Mouse (Mus musculus): ENCODE results near the gene Cmtm6.

Cmtm6 gene

DNA sequence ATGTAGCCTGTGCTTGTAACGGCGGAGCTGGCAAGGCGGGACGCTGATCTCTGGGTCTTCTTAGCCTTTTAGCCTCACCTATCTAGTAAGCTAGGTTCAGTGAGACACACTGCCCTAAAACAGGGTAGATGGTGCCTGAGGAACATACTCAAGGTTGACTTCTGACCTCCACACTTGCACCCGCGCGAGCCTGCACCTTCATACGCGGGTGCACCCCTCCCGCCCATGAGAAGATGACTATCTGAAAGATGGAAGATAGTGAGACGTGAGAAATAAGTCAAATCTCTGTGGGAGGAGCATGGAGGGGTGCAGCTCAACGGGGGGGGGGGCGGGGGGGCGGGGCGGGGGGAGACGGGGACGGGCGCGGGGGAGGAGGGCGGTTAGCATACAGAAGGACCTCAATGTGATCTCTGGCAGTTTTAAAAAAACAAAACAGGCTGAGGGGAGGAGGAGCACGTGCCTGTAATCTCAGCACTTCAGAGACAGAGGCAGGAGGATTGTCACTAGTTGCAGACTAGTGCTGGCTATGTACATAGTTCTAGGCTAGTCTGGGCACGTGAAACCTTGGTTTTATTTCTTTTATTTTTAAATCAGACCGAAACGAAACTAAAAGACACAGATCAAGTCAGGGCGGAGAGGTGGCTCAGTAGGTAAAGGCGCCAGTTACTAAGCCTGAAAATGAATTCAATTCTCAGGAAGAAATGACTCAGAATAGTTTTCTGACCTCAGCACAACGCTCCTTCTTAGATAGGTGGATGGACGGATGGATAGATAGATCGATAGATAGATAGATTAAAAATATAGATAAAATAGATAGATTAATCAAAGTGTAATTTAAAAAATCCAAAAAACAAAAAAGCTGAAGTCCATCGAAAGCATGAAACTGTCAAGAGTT, 758 bp upstream of the Cmtm6 start:
- peak; percentile 40 for DNase-seq (ENCODE audit: low spot score)

DNA sequence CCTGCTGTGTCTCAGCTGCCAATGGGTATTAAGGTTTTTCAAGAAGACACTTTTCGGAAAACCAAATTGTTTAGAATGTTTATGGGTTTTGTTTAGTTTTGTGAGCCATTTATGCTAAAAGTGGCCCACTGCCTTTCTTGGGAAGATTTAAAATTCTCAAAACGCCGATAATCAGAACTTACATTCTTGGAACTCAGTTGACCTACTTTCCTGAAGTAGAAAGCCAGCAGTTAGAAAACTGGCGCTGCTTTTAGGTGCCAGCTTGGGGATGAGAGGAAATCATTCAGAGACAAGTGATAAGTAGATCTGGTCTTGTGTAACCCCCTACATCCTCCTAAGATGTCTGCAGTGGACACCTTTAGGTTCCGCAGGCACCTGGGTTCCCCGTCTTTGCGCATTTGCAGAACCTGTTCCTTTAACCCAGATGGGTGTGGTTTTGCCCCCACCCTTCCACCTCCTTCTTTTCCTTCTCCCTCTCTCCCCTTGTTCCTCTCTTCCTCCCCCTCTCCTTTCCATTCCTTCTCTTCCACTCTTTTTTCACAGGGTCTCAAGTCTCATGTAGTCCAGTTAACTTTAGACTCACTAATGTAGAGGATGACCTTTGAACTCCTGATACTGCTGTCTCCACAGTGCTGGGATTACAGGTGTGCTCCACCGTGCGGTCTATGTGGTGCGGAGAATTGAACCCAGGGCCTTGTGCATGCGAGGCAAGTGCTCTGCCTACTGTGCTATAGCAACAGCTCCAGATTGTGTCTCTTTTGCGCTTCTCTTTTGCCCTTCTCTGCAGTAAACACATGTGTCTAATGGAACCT, 1.2 kb downstream of the Cmtm6 start:
- no peak for DNase-seq (ENCODE audit: low spot score)

DNA sequence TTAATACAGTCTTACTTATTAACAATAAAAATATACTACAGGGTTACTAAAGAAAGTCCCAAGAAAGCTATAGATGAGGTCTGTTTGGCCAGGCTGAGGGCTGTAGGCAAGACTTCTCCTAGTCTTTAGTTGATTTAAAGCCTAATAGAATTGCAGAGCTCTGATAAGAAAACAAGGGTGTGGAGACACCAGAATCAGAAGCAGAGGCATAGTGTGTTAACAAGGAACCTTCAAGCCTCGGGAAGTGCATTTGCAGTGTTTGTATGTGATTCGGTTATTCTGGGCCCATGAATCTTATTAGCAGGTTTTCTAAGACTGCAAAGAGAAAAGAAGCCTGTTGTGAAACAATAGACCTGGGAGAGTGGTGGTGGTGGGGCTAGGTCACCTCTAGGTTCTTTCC, 2.3 kb downstream of the Cmtm6 start:
- DNase-seq (ENCODE audit: low spot score), result no peak

DNA sequence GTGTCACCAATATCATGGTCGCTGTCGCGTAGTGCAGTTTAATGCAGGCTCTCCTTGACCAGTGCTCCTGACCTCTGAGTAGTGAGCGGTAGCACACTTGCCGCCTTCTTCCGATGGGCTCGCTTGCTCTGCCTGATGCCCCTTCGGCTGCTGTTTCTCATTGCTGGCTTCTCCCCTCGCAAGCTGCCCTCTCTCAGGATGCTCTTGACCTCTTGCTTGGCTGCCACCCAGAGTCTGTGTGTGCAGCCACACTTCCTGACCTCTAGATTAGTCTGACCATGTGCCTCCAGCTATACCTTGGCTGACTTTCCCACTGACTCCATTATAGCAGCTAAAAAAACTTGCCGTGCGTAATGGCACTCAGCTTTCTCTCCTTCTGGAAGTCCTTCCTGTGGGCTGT, 5.5 kb downstream of the Cmtm6 start:
- no peak for DNase-seq (ENCODE audit: low spot score)

DNA sequence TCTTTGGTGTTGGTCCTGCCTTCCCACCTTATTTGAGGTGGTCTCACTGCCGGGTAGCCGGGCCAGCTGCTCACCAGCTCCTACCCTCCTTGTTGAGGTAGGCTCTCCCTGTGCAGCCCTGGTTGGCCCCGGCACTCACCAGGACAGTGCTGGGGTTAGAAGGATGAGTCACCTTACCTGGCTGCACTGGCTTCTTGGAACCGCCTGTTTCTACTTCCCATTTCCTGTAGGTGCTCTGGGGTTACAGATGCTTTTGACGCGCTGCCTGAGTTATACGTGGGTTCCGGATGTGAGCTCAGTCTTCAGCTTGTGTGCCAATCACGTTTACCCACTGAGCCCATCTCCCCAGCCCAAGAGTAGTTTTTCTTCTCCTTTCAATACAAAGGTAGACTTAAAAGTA, 9.4 kb downstream of the Cmtm6 start:
- no peak for DNase-seq (ENCODE audit: low spot score)

DNA sequence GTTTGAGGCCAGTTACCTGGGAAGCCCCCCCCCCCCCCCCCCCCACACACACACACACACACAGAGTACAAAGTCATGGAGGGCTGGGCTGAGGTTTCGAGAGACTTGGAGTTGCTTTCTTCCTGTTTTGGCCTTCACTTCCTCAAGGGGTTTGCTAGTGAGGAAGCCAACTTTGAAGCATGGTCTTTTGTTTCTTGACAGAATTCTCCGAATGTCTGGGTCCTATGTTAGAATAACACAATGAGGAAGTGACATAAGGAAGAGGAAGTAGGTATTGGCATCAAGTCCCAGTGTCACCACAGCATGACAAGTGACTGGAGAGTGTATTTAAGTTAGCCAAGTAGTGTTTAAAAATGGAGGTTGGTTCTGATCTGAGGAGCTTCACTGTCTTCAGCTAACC, 11.8 kb downstream of the Cmtm6 start:
- no peak for DNase-seq (ENCODE audit: low spot score)

DNA sequence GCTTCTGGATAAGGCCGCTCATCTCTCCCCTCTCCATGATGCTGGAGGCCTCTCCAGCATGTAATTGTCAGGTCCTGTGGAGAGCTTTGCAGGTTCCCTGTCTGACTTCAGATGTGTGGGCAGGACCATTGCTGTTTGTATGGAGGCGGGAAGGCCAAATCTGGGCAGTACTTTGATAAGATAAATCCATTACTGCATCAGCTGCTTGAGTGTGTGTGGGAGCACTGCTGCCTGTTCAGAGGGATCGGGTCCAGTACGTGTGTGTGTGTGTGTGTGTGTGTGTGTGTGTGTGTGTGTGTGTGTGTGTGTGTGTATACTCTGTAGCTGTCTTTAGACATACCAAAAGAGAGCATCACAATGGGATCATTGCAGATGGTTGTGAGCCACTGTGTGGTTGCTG, 14.2 kb downstream of the Cmtm6 start:
- no peak for DNase-seq (ENCODE audit: low spot score)

DNA sequence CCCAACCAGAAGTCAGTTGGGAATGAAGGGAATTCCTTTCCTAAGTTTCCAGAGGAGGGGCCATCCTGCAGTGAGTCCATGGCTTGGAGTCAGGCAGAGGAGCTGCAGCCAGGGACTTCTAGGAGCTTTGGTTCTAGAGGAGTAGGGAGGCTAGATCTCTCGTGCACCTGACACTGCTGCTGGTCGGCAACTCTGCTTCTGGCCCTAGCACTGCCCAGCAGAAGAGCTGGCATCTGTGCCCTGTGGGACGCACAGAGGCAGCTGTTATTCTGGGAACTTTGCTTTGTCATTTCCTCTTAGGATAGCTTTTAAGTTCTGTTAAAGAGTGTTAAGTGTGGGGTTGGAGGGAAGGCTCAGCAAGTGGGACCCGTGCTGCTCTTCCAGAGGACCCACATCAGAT, 14.7 kb downstream of the Cmtm6 start:
- DNase-seq (ENCODE audit: low spot score), result no peak

DNA sequence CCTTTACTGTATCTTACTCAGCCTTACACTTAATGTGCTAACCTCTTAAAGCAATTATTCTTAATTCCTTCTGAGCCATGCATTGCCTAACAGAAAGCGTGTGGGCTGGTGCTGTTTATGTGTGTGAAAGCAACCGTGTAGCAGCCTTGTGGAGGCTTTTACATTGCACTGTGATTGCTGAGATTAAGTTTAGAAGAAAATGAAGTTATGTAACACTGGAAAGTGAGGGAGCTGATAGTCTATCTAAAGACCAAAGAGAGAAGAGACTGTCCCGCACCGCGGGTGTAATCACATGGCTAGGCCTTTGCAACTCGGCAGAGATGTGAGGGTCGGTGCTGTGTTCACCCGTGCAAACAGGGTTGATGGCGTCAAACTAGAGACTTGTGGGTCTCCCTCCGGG, 16.1 kb downstream of the Cmtm6 start:
- DNase-seq (ENCODE audit: low spot score), result no peak

DNA sequence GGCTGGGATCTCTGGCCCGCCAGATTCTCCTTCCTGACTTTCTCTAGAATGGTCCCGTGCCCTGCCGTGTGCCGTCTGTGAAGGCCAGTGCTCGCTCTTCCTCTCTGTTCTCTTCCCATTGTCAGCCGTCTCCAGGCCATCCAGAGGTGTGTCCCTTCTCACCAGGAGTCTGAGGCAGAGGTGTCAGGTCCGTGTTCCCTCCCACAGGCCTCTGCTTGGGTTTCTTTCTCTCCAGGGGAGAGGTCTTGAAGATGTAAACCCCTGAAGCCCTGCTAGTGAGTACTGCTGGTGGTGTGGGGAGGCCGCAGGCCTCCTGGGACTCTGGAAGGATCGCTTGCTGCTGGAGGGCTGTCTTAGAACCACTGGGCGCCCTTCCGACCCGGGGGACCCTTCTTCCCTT, 16.6 kb downstream of the Cmtm6 start:
- DNase-seq (ENCODE audit: low spot score), result no peak

DNA sequence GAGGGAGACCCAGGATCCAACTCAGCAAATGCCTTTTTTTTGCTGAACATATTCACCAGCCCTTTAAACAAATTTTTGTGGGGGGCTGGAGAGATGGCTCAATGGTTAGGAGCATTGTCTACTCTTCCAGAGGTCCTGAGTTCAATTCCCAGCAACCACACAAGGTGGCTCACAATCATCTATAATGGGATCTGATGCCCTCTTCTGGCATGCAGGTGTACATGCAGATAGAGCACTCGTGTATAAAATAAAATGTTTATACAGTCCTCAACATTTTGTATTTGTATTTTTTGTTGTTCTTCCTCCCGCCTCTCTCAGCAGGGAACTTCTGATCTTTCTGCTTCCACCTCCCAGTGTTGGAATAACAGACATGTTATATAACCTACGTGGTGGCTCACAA, 20.7 kb downstream of the Cmtm6 start:
- no peak for DNase-seq (ENCODE audit: low spot score)

DNA sequence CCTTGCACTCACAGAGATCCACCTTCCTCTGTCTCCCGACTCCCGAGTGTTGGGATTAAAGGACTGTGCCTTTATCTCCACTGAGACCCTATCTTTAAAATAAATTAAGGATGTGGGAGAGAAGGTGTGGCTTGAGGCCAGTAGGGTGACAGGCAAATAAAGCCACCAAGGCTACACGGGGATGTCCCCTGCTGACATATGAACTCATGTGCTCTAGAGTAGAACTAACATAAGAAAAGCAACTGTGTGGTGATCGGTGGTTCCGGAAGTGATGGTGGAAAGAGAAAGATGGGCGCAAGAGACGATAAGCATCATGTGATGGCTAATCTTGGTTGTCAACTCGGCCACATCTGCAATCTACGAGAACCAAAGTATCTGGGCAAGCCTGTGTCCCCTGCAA, 21.4 kb downstream of the Cmtm6 start:
- DNase-seq (ENCODE audit: low spot score), result no peak

DNA sequence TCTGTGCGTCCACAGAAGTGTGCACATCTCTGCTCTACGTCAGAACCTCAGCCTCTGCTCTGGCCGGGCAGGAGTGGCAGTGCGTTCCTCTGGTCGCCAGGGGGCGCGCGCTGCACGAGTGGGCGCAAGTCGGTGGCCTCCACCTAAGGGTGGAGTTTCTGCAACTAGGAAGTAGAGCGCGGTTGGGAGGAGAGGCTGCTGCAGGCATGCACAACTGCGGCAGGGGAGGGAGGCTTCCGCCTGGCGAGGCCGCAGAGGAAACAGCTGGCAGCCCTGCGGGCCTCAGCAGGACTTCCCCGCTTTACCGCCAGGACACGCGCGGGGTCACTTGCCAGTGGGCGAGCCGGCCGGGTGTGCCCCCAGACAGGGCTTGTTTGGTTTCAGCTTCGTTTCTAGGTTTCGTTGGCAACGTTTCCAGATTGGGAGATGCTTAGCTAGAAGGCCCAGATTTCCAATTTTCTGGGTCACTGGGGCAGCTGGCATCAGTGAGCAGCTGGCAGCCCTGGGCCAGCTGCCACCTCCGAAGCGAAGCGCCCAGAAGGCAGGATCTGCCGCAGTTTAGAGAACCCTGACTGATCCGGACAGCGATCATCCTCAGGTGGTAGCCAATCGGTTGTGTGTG, 22.1 kb downstream of the Cmtm6 start:
- peak; percentile 95 for DNase-seq (ENCODE audit: low spot score)

DNA sequence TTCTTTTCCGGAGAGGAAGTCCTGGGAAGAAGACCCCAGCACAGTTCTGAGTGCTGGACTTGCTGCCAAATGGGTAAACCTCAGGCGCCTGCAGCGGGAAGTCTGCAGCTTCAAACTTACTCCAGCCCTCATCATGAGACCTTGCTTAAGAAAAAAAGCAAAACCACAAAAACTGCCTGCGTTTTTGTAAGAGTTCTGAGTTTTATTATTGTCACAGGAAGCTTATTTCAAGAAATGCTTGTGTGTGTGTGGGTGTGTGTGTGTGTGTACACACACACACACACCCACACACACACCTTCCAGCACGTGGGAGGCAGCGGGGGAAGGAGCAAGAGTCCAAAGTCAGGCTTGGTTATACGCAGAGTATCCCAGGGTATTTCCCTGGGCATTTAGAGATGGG, 27.4 kb downstream of the Cmtm6 start:
- no peak for DNase-seq (ENCODE audit: low spot score)

DNA sequence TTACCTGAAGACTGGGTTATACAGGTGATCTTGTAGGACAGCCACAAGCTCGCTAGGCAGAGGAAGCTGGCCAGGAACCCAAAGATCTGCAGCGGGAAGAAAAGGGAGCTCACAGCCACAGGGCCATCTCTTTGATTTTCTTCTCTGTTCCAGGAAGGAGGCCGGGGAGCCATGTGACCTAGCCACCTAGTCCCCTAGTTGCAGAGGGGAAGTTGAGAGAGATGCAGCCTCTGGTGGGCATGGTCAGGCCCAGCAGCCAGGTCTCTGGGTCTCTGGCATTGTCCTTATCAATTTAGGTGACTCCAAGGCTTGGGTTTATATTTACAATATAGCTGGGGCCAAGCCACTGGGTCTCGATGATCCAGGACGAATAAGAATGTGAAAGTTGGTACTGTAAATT, 27.9 kb downstream of the Cmtm6 start:
- no peak for DNase-seq (ENCODE audit: low spot score)

DNA sequence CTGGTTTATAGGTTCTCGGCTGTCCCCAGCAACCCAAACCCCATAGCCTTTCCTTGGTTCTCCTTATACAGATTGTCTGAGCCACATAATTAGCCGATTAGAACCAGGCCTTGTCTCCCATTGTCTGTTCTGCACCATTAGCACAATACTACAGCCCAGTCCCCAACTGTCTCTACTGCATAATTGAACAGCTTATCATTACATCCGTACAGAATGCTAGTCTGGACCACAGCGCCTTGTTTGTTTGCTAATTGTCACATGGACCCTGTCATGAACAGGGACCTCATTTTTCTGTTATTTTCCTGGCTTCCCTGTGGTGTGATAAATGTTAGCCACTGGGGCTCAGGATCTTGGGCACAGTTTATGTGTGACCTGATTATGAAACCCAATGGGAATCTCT, 29.0 kb downstream of the Cmtm6 start:
- no peak for DNase-seq (ENCODE audit: low spot score)

DNA sequence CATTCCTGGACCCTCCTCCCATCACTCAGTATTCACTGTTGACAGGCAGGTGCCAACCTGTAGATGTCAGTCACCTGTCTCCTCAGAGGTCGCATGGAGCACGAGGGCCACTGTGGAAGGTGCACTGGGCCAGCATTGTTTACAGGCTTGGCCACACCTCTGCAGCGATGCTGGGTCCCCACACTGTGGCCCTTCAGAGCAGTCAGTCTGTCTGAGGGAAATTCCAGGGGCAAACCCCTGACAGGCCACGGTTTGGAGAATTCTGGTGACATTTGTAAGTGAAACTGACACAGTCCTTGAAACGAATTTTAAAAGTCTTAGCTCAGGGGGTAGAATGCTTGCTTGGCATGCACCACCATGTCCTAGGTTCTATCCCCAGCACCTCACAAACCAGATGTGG, 29.4 kb downstream of the Cmtm6 start:
- DNase-seq (ENCODE audit: low spot score), result no peak

DNA sequence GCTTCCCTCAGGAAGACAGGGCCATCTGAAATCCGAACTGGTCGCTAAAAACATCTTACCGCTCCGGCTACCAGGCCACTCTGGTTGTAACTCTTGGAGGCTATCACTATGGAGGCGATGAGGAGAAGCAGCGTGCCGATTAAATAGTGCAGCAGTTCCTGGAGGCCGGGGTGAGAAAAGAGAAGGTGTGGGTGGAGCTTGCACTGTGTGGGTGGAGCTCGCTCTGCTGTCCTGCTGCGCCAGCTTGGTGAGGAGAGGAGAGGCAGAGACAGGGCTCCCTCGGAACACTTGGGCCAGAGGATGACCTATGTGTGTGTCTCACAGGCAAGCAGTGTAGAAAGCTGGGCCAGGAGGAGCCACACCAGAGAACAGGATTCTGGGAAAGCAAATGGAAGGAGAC, 30.9 kb downstream of the Cmtm6 start:
- DNase-seq (ENCODE audit: low spot score), result no peak

DNA sequence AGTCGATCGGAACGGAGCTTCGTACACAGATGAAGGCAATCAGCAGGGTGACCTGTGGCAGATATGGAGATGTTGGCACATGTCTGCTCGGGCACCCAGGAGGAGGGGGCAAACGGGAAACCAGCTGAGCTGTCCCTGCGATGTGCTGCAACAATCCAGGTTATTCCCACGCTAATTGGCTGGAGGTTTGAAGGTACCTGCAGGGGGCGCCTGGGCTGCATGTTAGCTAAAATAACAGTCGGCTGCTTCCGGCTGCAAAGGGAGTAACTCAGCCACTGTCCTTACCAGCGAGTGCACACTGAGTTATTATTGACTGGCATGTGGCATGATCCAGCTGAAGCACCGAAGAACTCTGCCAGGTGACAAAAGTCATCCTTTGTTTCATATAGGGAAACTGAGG, 32.4 kb downstream of the Cmtm6 start:
- no peak for DNase-seq (ENCODE audit: low spot score)

DNA sequence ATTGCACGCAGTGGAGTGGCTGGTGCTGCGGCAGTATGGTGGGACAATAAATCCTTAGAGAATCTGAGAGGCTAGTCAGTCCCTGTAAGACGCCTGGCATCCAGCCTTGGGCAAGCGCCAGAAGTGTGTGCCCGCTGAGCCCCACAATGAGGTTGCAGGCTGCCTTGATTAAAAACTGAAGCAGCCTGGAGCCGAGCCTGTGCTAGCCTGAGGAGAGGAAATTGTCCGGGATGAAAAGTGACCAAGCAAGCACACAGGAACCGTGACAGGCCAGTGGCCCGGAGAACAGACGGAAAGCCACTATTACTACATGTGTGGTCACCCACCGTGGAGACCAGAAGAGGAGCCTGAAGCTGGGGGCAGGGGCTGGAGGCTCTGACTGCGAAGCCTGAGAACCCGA, 36.1 kb downstream of the Cmtm6 start:
- peak; percentile 70 for DNase-seq (ENCODE audit: low spot score)

DNA sequence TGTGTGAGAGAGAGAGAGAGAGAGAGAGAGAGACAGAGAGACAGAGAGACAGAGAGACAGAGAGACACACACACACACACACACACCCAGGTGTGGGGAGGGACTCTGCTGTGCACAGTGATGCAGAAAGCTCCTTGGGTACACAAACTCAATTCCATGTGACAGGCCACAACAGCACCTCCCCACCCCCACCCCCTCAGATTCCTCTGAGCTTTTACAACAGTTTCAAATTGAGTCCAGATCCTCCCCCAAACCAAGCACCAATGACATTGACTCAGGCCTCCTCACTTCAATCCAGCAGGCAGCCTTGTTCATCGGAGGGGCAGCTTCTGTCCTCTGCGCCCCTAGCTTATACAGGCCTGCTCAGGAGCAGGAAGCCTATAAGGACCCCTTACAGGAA, 36.6 kb downstream of the Cmtm6 start:
- no peak for DNase-seq (ENCODE audit: low spot score)

DNA sequence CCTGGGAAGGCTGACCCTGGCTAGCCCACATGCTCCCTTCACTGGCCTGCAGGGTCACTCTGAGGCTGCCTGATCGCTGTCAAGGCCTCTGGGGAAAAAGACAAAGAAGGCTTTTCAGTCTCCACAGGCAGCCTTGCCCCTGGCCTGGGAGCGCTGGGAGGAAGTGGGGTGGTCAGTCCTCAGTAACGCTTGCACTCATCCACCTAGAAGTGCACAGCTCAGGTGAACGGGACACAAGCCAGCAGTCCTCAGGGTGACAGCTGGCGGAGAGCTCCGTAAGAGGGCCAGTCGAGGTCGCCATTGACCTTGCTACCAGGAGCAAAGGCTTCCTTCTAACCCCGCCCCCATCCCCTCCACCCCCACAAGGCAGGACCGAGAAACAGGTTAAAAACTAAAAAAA, 37.1 kb downstream of the Cmtm6 start:
- no peak for DNase-seq (ENCODE audit: low spot score)

DNA sequence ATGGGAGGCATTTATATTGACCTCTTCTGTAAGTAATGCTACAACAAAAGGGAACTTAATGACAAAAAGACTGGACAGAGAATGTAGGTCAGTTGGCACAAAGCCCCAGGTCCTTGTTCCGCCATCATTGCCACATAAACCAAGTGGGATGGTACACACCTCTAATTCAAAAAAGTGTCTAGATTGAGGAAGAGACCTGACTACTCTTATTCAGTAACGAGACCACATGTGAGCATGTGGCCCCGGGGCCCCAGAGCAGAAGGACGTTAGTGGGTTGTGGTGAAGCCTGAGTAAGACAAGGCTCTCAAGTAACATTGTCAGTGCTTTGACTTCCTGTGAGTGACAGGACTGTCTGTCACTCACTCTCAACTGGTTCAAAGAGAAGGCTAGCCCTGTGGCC, 39.3 kb downstream of the Cmtm6 start:
- DNase-seq (ENCODE audit: low spot score), result no peak
